Mouse (Mus musculus) urinary bladder, postnatal 25 days (tissue): ENCODE measurements around the gene Abhd12.
"Not testable (repeated sequence)": the region's sequence is repeated elsewhere in the genome, so short reads cannot be mapped to it uniquely, and the experiment has no call there.

Source experiments
- DNase-seq: peaks from one replicate; pipeline ENCODE4 v3.0.0; 2022; ENCODE audit warnings: low spot score

Gene Abhd12

GRCm38 (mm10) chr2:150904272-150904935 lies at the start of gene Abhd12:
Abhd12 (minus strand) TSS chr2:150904741.
- DNase-seq, result peak; percentile 99

GRCm38 (mm10) chr2:150951201-150951600 lies 46.7 kb upstream of the Abhd12 start:
- DNase-seq, result no peak

GRCm38 (mm10) chr2:150950056-150950455 lies 45.5 kb upstream of the Abhd12 start:
- DNase-seq, result no peak

GRCm38 (mm10) chr2:150949652-150950051 lies 45.1 kb upstream of the Abhd12 start:
- no peak for DNase-seq

GRCm38 (mm10) chr2:150948786-150949185 lies 44.2 kb upstream of the Abhd12 start:
- DNase-seq, result no peak

- DNase-seq, result not testable (repeated sequence)
These were observed 43.5 kb upstream of the Abhd12 start for GRCm38 (mm10) chr2:150947880-150948611.

- DNase-seq, result not testable (repeated sequence)
These were observed 42.8 kb upstream of the Abhd12 start for GRCm38 (mm10) chr2:150947341-150947740.

- no peak for DNase-seq
These were observed 39.5 kb upstream of the Abhd12 start for GRCm38 (mm10) chr2:150944017-150944416.

GRCm38 (mm10) chr2:150934659-150935058 lies 30.1 kb upstream of the Abhd12 start:
- no peak for DNase-seq

GRCm38 (mm10) chr2:150933482-150933881 lies 28.9 kb upstream of the Abhd12 start:
- DNase-seq, result no peak

GRCm38 (mm10) chr2:150930806-150931205 lies 26.3 kb upstream of the Abhd12 start:
- DNase-seq, result no peak

- DNase-seq, result no peak
These were observed 24.6 kb upstream of the Abhd12 start for GRCm38 (mm10) chr2:150929156-150929555.

- DNase-seq, result no peak
These were observed 22.6 kb upstream of the Abhd12 start for GRCm38 (mm10) chr2:150927038-150927720.

- no peak for DNase-seq
These were observed 19.0 kb upstream of the Abhd12 start for GRCm38 (mm10) chr2:150923505-150923904.

- DNase-seq, result no peak
These were observed 18.5 kb upstream of the Abhd12 start for GRCm38 (mm10) chr2:150923026-150923425.

- DNase-seq, result no peak
These were observed 17.6 kb upstream of the Abhd12 start for GRCm38 (mm10) chr2:150922165-150922564.

GRCm38 (mm10) chr2:150921697-150922096 lies 17.2 kb upstream of the Abhd12 start:
- DNase-seq, result no peak

- DNase-seq, result no peak
These were observed 16.0 kb upstream of the Abhd12 start for GRCm38 (mm10) chr2:150920543-150920942.

GRCm38 (mm10) chr2:150918720-150919119 lies 14.2 kb upstream of the Abhd12 start:
- no peak for DNase-seq

- DNase-seq, result no peak
These were observed 11.2 kb upstream of the Abhd12 start for GRCm38 (mm10) chr2:150915786-150916185.

- DNase-seq, result no peak
These were observed 10.4 kb upstream of the Abhd12 start for GRCm38 (mm10) chr2:150914781-150915515.

GRCm38 (mm10) chr2:150910295-150910881 lies 5.8 kb upstream of the Abhd12 start:
- no peak for DNase-seq
